Mouse (Mus musculus): Measurements from ENCODE around the gene Zfp105. TPM values are rescaled to one million over a fixed set of nuclear protein-coding genes. Genes with fewer than 3 reads are reported as not detected.

Zfp105 gene
- 3.6 and 9.2 TPM in 2 replicates for total RNA-seq (2014; rRNA removed)
- 8.1 and 8.9 TPM in 2 replicates for polyA plus RNA-seq (2015; fragmentation: Nextera tagmentation; extraction: Ambion mirVana)

GRCm38 (mm10) chr9:122922936-122923381 lies at the start of gene Zfp105:
Gene Zfp105, plus strand, starts transcription at chr9:122923072.
- ATAC-seq (peak; percentile 99), DNase-seq (ENCODE audit: low spot score) (peak; percentile 93)
- H3K4me2 ChIP-seq (ENCODE audit: low read depth, low read length) = peak within 1 kb of the TSS; percentile 68
- H3K36me3 ChIP-seq (ENCODE audit: insufficient read depth, low read length) = peaks cover 31% of the 10 kb centered on the region
- peak within 1 kb of the TSS; percentile 84 for H3K27ac ChIP-seq
- H3K27me3 ChIP-seq (ENCODE audit: insufficient read depth, low read length) = no peaks in the 10 kb centered on the region
- H3K9me3 ChIP-seq (ENCODE audit: low read length) = no peaks in the 10 kb centered on the region
- peak within 1 kb of the TSS; percentile 86 for H3K9ac ChIP-seq (replicated peaks; ENCODE audit: low read length)
- H3K4me1 ChIP-seq (ENCODE audit: insufficient read depth, low read length) = peaks cover 6% of the 10 kb centered on the region; the same call in 1 of the 2 replicates
- H3K4me3 ChIP-seq (ENCODE audit: low read length) = peak within 1 kb of the TSS; percentile 80
- WGBS = under 1% methylated on average over 43 of the region's 43 CpGs
- peak; percentile 5; the same call in 1 of the 2 replicates for TF ChIP-seq CTCF (IDR thresholded peaks at IDR 0.05; ENCODE audit: low read depth)

- Histone ChIP-seq H3K36me3 (ENCODE audit: insufficient read depth, low read length) (no peaks in the 10 kb centered on the region), H3K9me3 (ENCODE audit: low read length) (no peaks in the 10 kb centered on the region), H3K9ac (replicated peaks; ENCODE audit: low read length) (no peak overlapping the region), H3K4me3 (ENCODE audit: low read length) (no peak overlapping the region), H3K27me3 (ENCODE audit: insufficient read depth, low read length) (no peaks in the 10 kb centered on the region), H3K4me1 (ENCODE audit: insufficient read depth, low read length) (no peaks in the 10 kb centered on the region), H3K4me2 (ENCODE audit: low read depth, low read length) (no peak overlapping the region), H3K27ac (no peak overlapping the region)
- ATAC-seq (no peak), DNase-seq (ENCODE audit: low spot score) (no peak)
- WGBS = 83% methylated on average over 1 of the region's 1 CpGs
- TF ChIP-seq CTCF (IDR thresholded peaks at IDR 0.05; ENCODE audit: low read depth) = no peak
These were observed 48.2 kb upstream of the Zfp105 start for GRCm38 (mm10) chr9:122874653-122875052.

DNA sequence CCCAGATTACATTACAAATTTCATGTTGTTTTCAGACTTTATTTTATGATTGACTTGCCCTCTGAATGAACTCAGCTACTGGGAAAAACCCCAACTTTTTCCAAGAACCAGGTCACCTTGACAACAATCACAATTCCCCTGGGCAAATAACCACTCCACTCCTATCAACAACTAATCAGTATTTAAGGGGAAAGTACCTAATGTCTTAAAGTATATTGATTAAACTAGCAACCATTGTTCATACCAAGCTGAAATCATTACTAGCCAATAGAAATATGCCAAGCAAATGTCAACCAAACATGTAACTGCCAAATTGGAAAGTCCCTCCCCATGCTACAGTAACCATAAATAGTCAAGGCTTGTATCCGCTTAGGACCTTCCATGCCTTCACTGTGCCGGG lies 47.7 kb upstream of the Zfp105 start:
- no peak for TF ChIP-seq CTCF (IDR thresholded peaks at IDR 0.05; ENCODE audit: low read depth)
- Histone ChIP-seq H3K4me1 (ENCODE audit: insufficient read depth, low read length) (no peaks in the 10 kb centered on the region), H3K27me3 (ENCODE audit: insufficient read depth, low read length) (no peaks in the 10 kb centered on the region), H3K9me3 (ENCODE audit: low read length) (no peaks in the 10 kb centered on the region), H3K27ac (no peak overlapping the region), H3K4me3 (ENCODE audit: low read length) (no peak overlapping the region), H3K36me3 (ENCODE audit: insufficient read depth, low read length) (no peaks in the 10 kb centered on the region), H3K9ac (replicated peaks; ENCODE audit: low read length) (no peak overlapping the region), H3K4me2 (ENCODE audit: low read depth, low read length) (no peak overlapping the region)
- no peak for ATAC-seq
- DNase-seq (ENCODE audit: low spot score) = no peak
- WGBS = 93% methylated on average over 2 of the region's 2 CpGs

- WGBS = 84% methylated on average over 3 of the region's 3 CpGs
- peak within 1 kb of the TSS; percentile 74 for H3K4me3 ChIP-seq (ENCODE audit: low read length)
- DNase-seq (ENCODE audit: low spot score) (no peak), ATAC-seq (no peak)
- H3K4me1 ChIP-seq (ENCODE audit: insufficient read depth, low read length) = no peaks in the 10 kb centered on the region; the same call in 1 of the 2 replicates
- H3K27ac ChIP-seq = no peak within 1 kb of the TSS
- peak within 1 kb of the TSS; percentile 63; the same call in 1 of the 2 replicates for H3K9ac ChIP-seq (replicated peaks; ENCODE audit: low read length)
- H3K9me3 ChIP-seq (ENCODE audit: low read length) = no peaks in the 10 kb centered on the region; the same call in 1 of the 2 replicates
- 0 out of 2 replicates have a peak, but pooled peaks cover 3% of the 10 kb centered on the region for H3K36me3 ChIP-seq (ENCODE audit: insufficient read depth, low read length)
- no peaks in the 10 kb centered on the region for H3K27me3 ChIP-seq (ENCODE audit: insufficient read depth, low read length)
- TF ChIP-seq CTCF (IDR thresholded peaks at IDR 0.05; ENCODE audit: low read depth) = no peak
- H3K4me2 ChIP-seq (ENCODE audit: low read depth, low read length) = peak within 1 kb of the TSS; percentile 95
These were observed 37.5 kb upstream of the Zfp105 start, which contains the start of gene Zkscan7 for GRCm38 (mm10) chr9:122885385-122885784. Gene Zkscan7, plus strand, starts transcription at chr9:122885685.

DNA sequence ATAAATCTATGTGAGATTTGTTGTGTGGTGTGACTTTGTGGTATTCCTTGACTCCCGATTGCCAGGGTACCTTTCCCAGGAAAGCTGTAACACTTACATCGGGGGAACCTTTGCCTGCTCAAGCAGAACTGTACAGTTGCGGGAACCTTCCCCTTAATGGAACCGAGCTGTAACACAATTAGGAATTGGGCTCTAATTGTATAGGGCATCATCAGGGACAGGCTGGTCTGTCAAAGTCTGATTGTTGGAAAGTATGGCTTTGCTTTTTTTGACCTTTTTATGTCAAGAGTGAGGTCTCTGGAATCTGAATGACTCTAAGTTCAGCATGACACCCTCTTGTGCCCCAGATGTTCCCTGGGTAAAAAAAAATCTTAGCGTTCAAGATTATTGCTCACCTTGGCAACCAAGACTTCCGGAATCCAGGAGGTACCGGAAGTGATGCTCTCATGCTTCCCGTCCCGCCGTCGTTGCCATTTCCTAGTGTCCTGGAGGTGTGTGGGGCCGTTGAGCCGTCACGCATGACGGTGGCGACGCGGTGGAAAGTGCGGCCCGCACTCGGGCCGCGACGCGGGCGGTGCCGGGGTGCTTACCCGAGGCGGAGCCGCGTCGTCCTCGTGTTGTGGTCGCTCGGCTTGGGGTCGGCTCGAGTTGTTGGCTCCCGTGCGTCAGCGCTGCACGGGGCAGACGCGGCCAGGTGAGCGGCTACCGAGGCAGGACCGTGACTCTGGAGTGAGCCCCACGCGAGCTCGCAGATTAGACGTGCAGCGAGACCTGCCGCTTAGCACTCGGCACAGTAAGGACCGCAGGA lies 36.3 kb upstream of the Zfp105 start:
- Histone ChIP-seq H3K27me3 (ENCODE audit: insufficient read depth, low read length) (no peaks in the 10 kb centered on the region), H3K4me1 (ENCODE audit: insufficient read depth, low read length) (no peaks in the 10 kb centered on the region; the same call in 1 of the 2 replicates), H3K4me2 (ENCODE audit: low read depth, low read length) (peak overlapping the region; percentile 95), H3K4me3 (ENCODE audit: low read length) (peak overlapping the region; percentile 74), H3K9me3 (ENCODE audit: low read length) (no peaks in the 10 kb centered on the region; the same call in 1 of the 2 replicates), H3K27ac (peak overlapping the region; percentile 41; the same call in 1 of the 2 replicates), H3K36me3 (ENCODE audit: insufficient read depth, low read length) (0 out of 2 replicates have a peak, but pooled peaks cover 8% of the 10 kb centered on the region), H3K9ac (replicated peaks; ENCODE audit: low read length) (peak overlapping the region; percentile 63)
- peak; percentile 87 for DNase-seq (ENCODE audit: low spot score)
- ATAC-seq = peak; percentile 95
- no peak for TF ChIP-seq CTCF (IDR thresholded peaks at IDR 0.05; ENCODE audit: low read depth)
- 5% methylated on average over 54 of the region's 54 CpGs for WGBS

DNA sequence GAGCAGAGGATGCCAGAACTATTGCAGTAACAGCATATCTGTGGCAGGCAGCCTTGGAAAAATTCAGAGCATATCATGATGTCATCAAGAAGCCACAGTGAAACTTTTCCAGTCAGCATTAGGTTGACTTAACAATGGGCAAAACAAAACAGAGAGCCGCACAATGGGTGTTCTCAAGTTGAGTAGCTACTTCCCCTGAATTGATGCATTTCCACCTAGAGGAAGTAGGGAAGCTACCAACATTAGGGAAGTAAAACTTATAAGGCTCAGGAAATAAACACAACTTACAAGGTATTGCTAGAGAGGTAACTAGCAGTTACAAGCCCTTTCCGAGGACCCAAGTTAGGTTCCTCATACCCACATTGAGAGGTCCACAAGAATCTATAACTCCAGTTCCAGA lies 21.8 kb upstream of the Zfp105 start:
- TF ChIP-seq CTCF (IDR thresholded peaks at IDR 0.05; ENCODE audit: low read depth) = no peak
- no peak overlapping the region for H3K4me3 ChIP-seq (ENCODE audit: low read length)
- H3K4me2 ChIP-seq (ENCODE audit: low read depth, low read length) = no peak overlapping the region
- DNase-seq (ENCODE audit: low spot score) = no peak
- WGBS = 96% methylated on average over 2 of the region's 2 CpGs
- H3K27me3 ChIP-seq (ENCODE audit: insufficient read depth, low read length) = no peaks in the 10 kb centered on the region
- H3K4me1 ChIP-seq (ENCODE audit: insufficient read depth, low read length) = peaks cover 4% of the 10 kb centered on the region; the same call in 1 of the 2 replicates
- H3K36me3 ChIP-seq (ENCODE audit: insufficient read depth, low read length) = peaks cover under 1% of the 10 kb centered on the region; the same call in 1 of the 2 replicates
- H3K9ac ChIP-seq (replicated peaks; ENCODE audit: low read length) = no peak overlapping the region
- no peak overlapping the region for H3K27ac ChIP-seq
- ATAC-seq = no peak
- H3K9me3 ChIP-seq (ENCODE audit: low read length) = no peaks in the 10 kb centered on the region
